Mouse (Mus musculus) bone marrow, adult 2 months (tissue): ENCODE data around the gene Slc13a4.

Experiments
- CTCF ChIP-seq: fragments of 200-500 bp; IDR thresholded peaks from 2 replicates; pipeline ENCODE4 v1.5.1; 2011; ENCODE audit warnings: low read length, control low read depth; ENCODE audit not compliant: control insufficient read depth, insufficient read depth
- POLR2A ChIP-seq: fragments of 200-500 bp; IDR thresholded peaks from 2 replicates; pipeline ENCODE4 v1.6.1; 2011; ENCODE audit warnings: low read depth, mild to moderate bottlenecking, control low read depth, low read length, borderline replicate concordance; ENCODE audit not compliant: control insufficient read depth

- TF ChIP-seq POLR2A (no peak), CTCF (no peak)
Observed at GRCm38 (mm10) chr6:35308037-35308436, at the start of gene Slc13a4.
